Mouse (Mus musculus) embryonic facial prominence, embryonic 10.5 days (tissue): ENCODE data around the gene Cenpx. TPM values are rescaled to one million over a fixed set of nuclear protein-coding genes. Genes with fewer than 3 reads are reported as not detected.

ENCODE experiments used
- polyA plus RNA-seq: library from polyadenylated mRNA; unstranded; fragments of >200 nt; fragmentation: Nextera tagmentation; extraction: Ambion mirVana; gene quantifications from 2 replicates; pipeline ENCODE4 v1.2.1, GENCODE M21; 2016

Cenpx gene
- polyA plus RNA-seq, 1 experiment from 2014 or later = 124 TPM

Other genes starting within 250 kb of the Cenpx start
- gene Arl16, start 246.1 kb downstream of the Cenpx start, polyA plus RNA-seq = 55.9 and 66.9 TPM in 2 replicates
- 206 and 216 TPM in 2 replicates for gene Mrpl12, start 229.1 kb downstream of the Cenpx start, polyA plus RNA-seq
- 68.6 and 69.4 TPM in 2 replicates for gene Slc25a10, start 221.9 kb downstream of the Cenpx start, polyA plus RNA-seq
- gene Gcgr, start 183.0 kb downstream of the Cenpx start, polyA plus RNA-seq = 0.33 and 0.62 TPM in 2 replicates
- 201 and 221 TPM in 2 replicates for gene Mcrip1, start 164.0 kb downstream of the Cenpx start, polyA plus RNA-seq
- not detected in 2 replicates for gene Ppp1r27, start 162.6 kb downstream of the Cenpx start, polyA plus RNA-seq
- 556 and 565 TPM in 2 replicates for gene P4hb, start 140.5 kb downstream of the Cenpx start, polyA plus RNA-seq
- 735 and 777 TPM in 2 replicates for gene Arhgdia, start 132.1 kb downstream of the Cenpx start, polyA plus RNA-seq
- gene Alyref, start 115.4 kb downstream of the Cenpx start, polyA plus RNA-seq = 620 and 640 TPM in 2 replicates
- gene Anapc11, start 115.3 kb downstream of the Cenpx start, polyA plus RNA-seq = 192 and 198 TPM in 2 replicates
- gene Npb, start 105.3 kb downstream of the Cenpx start, polyA plus RNA-seq = not detected in 2 replicates
- gene Pcyt2, start 95.8 kb downstream of the Cenpx start, polyA plus RNA-seq = 142 and 145 TPM in 2 replicates
- 27.7 and 29.5 TPM in 2 replicates for gene Sirt7, start 88.5 kb downstream of the Cenpx start, polyA plus RNA-seq
- gene Mafg, start 80.1 kb downstream of the Cenpx start, polyA plus RNA-seq = 24.2 and 25.1 TPM in 2 replicates
- 32.7 and 33.7 TPM in 2 replicates for gene Pycr1, start 70.0 kb downstream of the Cenpx start, polyA plus RNA-seq
- not detected in 2 replicates for gene Myadml2, start 65.6 kb downstream of the Cenpx start, polyA plus RNA-seq
- gene Notum, start 52.6 kb downstream of the Cenpx start, polyA plus RNA-seq = 4.4 and 4.8 TPM in 2 replicates
- 151 and 155 TPM in 2 replicates for gene Aspscr1, start 40.8 kb downstream of the Cenpx start, polyA plus RNA-seq
- 56.8 and 58.9 TPM in 2 replicates for gene Lrrc45, start 187 bp upstream of the Cenpx start, polyA plus RNA-seq
- 27.2 and 31.2 TPM in 2 replicates for gene Rac3, start 7.7 kb upstream of the Cenpx start, polyA plus RNA-seq
- 12.8 and 16.0 TPM in 2 replicates for gene Dcxr, start 13.5 kb upstream of the Cenpx start, polyA plus RNA-seq
- gene Cbr2, start 18.4 kb upstream of the Cenpx start, polyA plus RNA-seq = 2.6 and 2.9 TPM in 2 replicates
- 10.5 and 11.6 TPM in 2 replicates for gene Hmga1b, start 49.1 kb upstream of the Cenpx start, polyA plus RNA-seq
- 40.0 and 42.1 TPM in 2 replicates for gene Rfng, start 70.5 kb upstream of the Cenpx start, polyA plus RNA-seq
- 265 and 272 TPM in 2 replicates for gene Gps1, start 70.5 kb upstream of the Cenpx start, polyA plus RNA-seq
- gene Dus1l, start 82.7 kb upstream of the Cenpx start, polyA plus RNA-seq = 96.6 and 101 TPM in 2 replicates
- 121 and 132 TPM in 2 replicates for gene Fasn, start 110.8 kb upstream of the Cenpx start, polyA plus RNA-seq
- 6.5 and 6.8 TPM in 2 replicates for gene Ccdc57, start 219.1 kb upstream of the Cenpx start, polyA plus RNA-seq
- gene Slc16a3, start 234.7 kb upstream of the Cenpx start, polyA plus RNA-seq = 131 and 182 TPM in 2 replicates